Mouse (Mus musculus) limb, embryonic 14.5 days (tissue): ENCODE data around the gene Tbck. TPM values are rescaled to one million over a fixed set of nuclear protein-coding genes. Genes with fewer than 3 reads are reported as not detected.

Experiments used
- ATAC-seq: fragments of 200-750 bp; cut with Nextera tagmentation; 2 replicates; pipeline ENCODE4 v1.8.0; 2017; ENCODE audit warnings: low read depth, moderate number of reproducible peaks, moderate TSS enrichment; ENCODE audit not compliant: low FRiP score
- DNase-seq: peaks from one replicate; pipeline ENCODE4 v3.0.0-alpha.2; 2015; ENCODE audit warnings: low spot score
- H3K27ac ChIP-seq: fragments of 300-500 bp; sonication (generic); replicated peaks from 2 replicates; pipeline ENCODE4 v1.5.1; 2014; ENCODE audit warnings: low read depth, mild to moderate bottlenecking, low read length, moderate library complexity, mixed read lengths
- H3K27me3 ChIP-seq: fragments of 300-500 bp; sonication (generic); 2 replicates; pipeline ENCODE4 v1.6.1; 2014; ENCODE audit warnings: low read length, mixed read lengths; ENCODE audit not compliant: control insufficient read depth, insufficient read depth
- H3K36me3 ChIP-seq: fragments of 300-500 bp; sonication (generic); 2 replicates; pipeline ENCODE4 v1.6.1; 2014; ENCODE audit warnings: mild to moderate bottlenecking, low read length, moderate library complexity, mixed read lengths; ENCODE audit not compliant: control insufficient read depth, insufficient read depth
- H3K4me1 ChIP-seq: fragments of 300-500 bp; sonication (generic); 2 replicates; pipeline ENCODE4 v1.6.1; 2014; ENCODE audit warnings: antibody characterized with exemption, low read length, mixed read lengths; ENCODE audit not compliant: control insufficient read depth, insufficient read depth
- H3K4me2 ChIP-seq: fragments of 300-500 bp; sonication (generic); replicated peaks from 2 replicates; pipeline ENCODE4 v1.6.1; 2014; ENCODE audit warnings: low read depth, mild to moderate bottlenecking, low read length, moderate library complexity; ENCODE audit not compliant: severe bottlenecking
- H3K4me3 ChIP-seq: fragments of 300-500 bp; sonication (generic); replicated peaks from 2 replicates; pipeline ENCODE4 v1.5.1; 2014; ENCODE audit warnings: low read length
- H3K9ac ChIP-seq: fragments of 300-500 bp; sonication (generic); 2 replicates; pipeline ENCODE4 v1.6.1; 2014; ENCODE audit warnings: mild to moderate bottlenecking, low read depth, low read length, moderate library complexity; ENCODE audit not compliant: severe bottlenecking
- H3K9me3 ChIP-seq: fragments of 300-500 bp; sonication (generic); 2 replicates; pipeline ENCODE4 v1.6.1; 2016; ENCODE audit warnings: low read length; ENCODE audit not compliant: control insufficient read depth
- POLR2A ChIP-seq: fragments of 200-500 bp; IDR thresholded peaks from 2 replicates; pipeline ENCODE4 v1.8.0; 2012; ENCODE audit warnings: inconsistent platforms, mild to moderate bottlenecking, moderate library complexity, borderline replicate concordance; ENCODE audit not compliant: insufficient read depth, insufficient read length; ENCODE audit errors: extremely low read depth
- WGBS: fragments of 180-500 bp; shearing (Covaris S2); extraction: QIAGEN DNeasy Blood & Tissue Kit; methylation state at CpG from one replicate; pipeline ENCODE4 v1.1.7; 2014; 5-methylcytosine and 5-hydroxymethylcytosine counted together
- polyA plus RNA-seq, 2 experiments: library from polyadenylated mRNA; depleted of rRNA in 1 of 2; stranded (reverse) in 1 of 2; unstranded in 1 of 2; fragments of >200 nt; fragmentation: Nextera tagmentation in 1 of 2; extraction: Ambion mirVana in 1 of 2; gene quantifications; 2 replicates each; pipeline versions ENCODE4 v1.2.1 to v1.2.3; 2012 to 2014

Gene Tbck
- polyA plus RNA-seq, 2 experiments = 7.4 to 19.1 TPM

GRCm38 (mm10) chr3:132650191-132650590 is 33.8 kb upstream of the Tbck start:
- Histone ChIP-seq H3K4me2 (no peak overlapping the region), H3K4me3 (no peak overlapping the region), H3K9me3 (no peaks in the 10 kb centered on the region), H3K27me3 (no peaks in the 10 kb centered on the region), H3K27ac (no peak overlapping the region), H3K4me1 (no peaks in the 10 kb centered on the region), H3K9ac (no peak overlapping the region), H3K36me3 (no peaks in the 10 kb centered on the region)
- DNase-seq (no peak), ATAC-seq (no peak)
- no peak for TF ChIP-seq POLR2A
- 78% methylated on average over 5 of the region's 5 CpGs for WGBS

DNA sequence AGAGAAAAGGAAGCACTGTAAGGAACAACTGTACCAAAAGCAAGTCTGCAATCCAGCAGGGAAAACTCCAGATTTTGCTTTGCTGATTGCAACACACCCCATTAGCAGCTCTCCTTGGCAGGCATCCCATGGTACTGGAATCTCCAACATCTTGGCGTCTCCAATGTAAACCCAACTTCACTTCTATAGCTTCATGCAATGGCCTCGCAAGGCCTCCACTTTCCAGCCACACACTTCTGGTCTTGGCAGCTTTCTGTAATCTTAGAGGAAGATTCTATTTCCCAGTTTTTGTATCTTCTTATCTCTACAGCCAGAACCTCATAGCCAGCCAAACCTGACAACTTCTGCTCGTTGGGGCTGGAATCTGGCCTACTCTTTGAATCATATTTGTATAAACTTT is 32.2 kb upstream of the Tbck start:
- ATAC-seq = no peak

DNA sequence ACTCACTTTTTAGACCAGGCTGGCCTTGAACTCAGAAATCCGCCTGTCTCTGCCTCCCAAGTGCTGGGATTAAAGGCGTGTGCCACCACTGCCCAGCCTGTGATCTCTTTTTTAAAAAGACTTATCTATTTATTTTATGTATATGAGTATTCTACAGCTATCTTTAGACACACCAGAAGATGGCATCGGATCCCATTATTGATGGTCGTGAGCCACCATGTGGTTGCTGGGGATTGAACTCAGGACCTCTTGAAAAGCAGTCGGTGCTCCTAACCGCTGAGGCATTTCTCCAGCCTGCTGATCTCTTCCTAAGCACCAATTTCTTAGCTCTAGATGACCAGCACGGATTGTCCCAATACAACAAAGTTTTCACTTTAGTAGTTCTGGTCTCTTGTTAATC is 30.0 kb upstream of the Tbck start:
- no peak for TF ChIP-seq POLR2A
- H3K4me2 ChIP-seq = no peak overlapping the region
- 86% methylated on average over 7 of the region's 7 CpGs for WGBS

More for the DNA sequence above, 32.2 kb upstream of the Tbck start:
- WGBS = 87% methylated on average over 3 of the region's 3 CpGs
- Histone ChIP-seq H3K4me3 (no peak overlapping the region), H3K27ac (no peak overlapping the region), H3K9ac (no peak overlapping the region), H3K4me1 (no peaks in the 10 kb centered on the region), H3K36me3 (no peaks in the 10 kb centered on the region), H3K4me2 (no peak overlapping the region), H3K9me3 (no peaks in the 10 kb centered on the region), H3K27me3 (no peaks in the 10 kb centered on the region)
- peak; percentile 57 for DNase-seq
- no peak for TF ChIP-seq POLR2A

DNA sequence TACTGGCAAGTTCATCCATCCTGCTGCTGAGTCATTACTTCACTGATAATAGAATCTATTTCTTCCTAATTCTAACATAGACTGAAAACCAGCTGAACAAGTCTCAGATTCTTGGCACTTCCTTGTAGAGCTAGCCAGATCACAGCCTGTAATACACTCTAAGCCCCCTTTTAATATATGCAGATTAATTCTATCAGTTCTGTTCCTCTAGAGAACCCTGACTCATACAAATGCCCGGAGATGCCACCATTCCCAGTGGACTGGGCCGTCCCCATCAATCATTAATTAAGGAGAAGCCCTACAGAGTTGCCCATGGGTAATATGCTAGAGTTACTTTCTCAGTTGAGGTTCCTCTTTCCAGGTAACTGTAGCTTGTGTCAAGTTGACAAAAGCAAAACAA is 28.0 kb upstream of the Tbck start:
- Histone ChIP-seq H3K9me3 (no peaks in the 10 kb centered on the region), H3K27me3 (no peaks in the 10 kb centered on the region), H3K4me3 (no peak overlapping the region), H3K4me2 (no peak overlapping the region), H3K36me3 (peaks cover 25% of the 10 kb centered on the region), H3K9ac (no peak overlapping the region), H3K27ac (no peak overlapping the region), H3K4me1 (no peaks in the 10 kb centered on the region)
- no peak for TF ChIP-seq POLR2A
- WGBS = 86% methylated on average over 2 of the region's 2 CpGs
- ATAC-seq (no peak), DNase-seq (no peak)

More for the DNA sequence above, 30.0 kb upstream of the Tbck start:
- Histone ChIP-seq H3K4me3 (no peak overlapping the region), H3K4me1 (no peaks in the 10 kb centered on the region), H3K9me3 (no peaks in the 10 kb centered on the region), H3K27ac (no peak overlapping the region), H3K36me3 (peaks cover 6% of the 10 kb centered on the region), H3K27me3 (no peaks in the 10 kb centered on the region), H3K9ac (no peak overlapping the region)
- DNase-seq = no peak
- no peak for ATAC-seq

GRCm38 (mm10) chr3:132677494-132677893 is 6.5 kb upstream of the Tbck start:
- Histone ChIP-seq H3K4me1 (0 out of 2 replicates have a peak, but pooled peaks cover under 1% of the 10 kb centered on the region), H3K9ac (no peak overlapping the region), H3K4me3 (no peak overlapping the region), H3K9me3 (no peaks in the 10 kb centered on the region), H3K36me3 (peaks cover 27% of the 10 kb centered on the region), H3K27ac (no peak overlapping the region), H3K27me3 (no peaks in the 10 kb centered on the region), H3K4me2 (no peak overlapping the region)
- no peak for TF ChIP-seq POLR2A
- ATAC-seq (no peak), DNase-seq (no peak)
- 83% methylated on average over 2 of the region's 2 CpGs for WGBS
